Mouse (Mus musculus): Measurements from ENCODE around the gene Btbd11.

GRCm38 (mm10) chr10:85525267-85526015, 138.8 kb downstream of the Btbd11 start:
- TF ChIP-seq POLR2A (IDR thresholded peaks at IDR 0.05; ENCODE audit: borderline replicate concordance, insufficient read depth, low read length) = no peak
- no peak for TF ChIP-seq CTCF (IDR thresholded peaks at IDR 0.05; ENCODE audit: borderline replicate concordance, insufficient read depth, low read depth, low read length)

Data from cerebellum, adult 2 months (tissue).